Mouse (Mus musculus) T-helper 1 cell (primary cell): ENCODE data around the gene Tcl1b1.
"Not testable (repeated sequence)": the region's sequence is repeated elsewhere in the genome, so short reads cannot be mapped to it uniquely, and the experiment has no call there.

Source experiments
- in situ Hi-C: fragments of 300-600 bp; cut with MboI, MseI; formaldehyde crosslinking; loops from one replicate; pipeline ENCODE4 v1.15.1; 2025; ENCODE audit warnings: high pct_unique_total_duplicates

Tcl1b1 gene

GRCm38 (mm10) chr12:105159390-105159789 lies at the start of gene Tcl1b1:
Gene Tcl1b1, plus strand, starts transcription at chr12:105159690.
- in situ Hi-C loops, result no loop called here

GRCm38 (mm10) chr12:105109812-105110211 lies 49.7 kb upstream of the Tcl1b1 start:
- in situ Hi-C loops, result no loop called here

GRCm38 (mm10) chr12:105112321-105112988 lies 47.0 kb upstream of the Tcl1b1 start:
- in situ Hi-C loops, result no loop called here

- in situ Hi-C loops, result no loop called here
Measured at GRCm38 (mm10) chr12:105116648-105117047, 42.8 kb upstream of the Tcl1b1 start.

GRCm38 (mm10) chr12:105125362-105125761 lies 34.1 kb upstream of the Tcl1b1 start:
- in situ Hi-C loops, result no loop called here

- in situ Hi-C loops, result no loop called here
Measured at GRCm38 (mm10) chr12:105126516-105126915, 33.0 kb upstream of the Tcl1b1 start.

- in situ Hi-C loops, result no loop called here
Measured at GRCm38 (mm10) chr12:105127607-105128006, 31.9 kb upstream of the Tcl1b1 start.

GRCm38 (mm10) chr12:105129494-105130205 lies 29.8 kb upstream of the Tcl1b1 start:
- in situ Hi-C loops, result not testable (repeated sequence)

GRCm38 (mm10) chr12:105134167-105134566 lies 25.3 kb upstream of the Tcl1b1 start:
- in situ Hi-C loops, result not testable (repeated sequence)

GRCm38 (mm10) chr12:105134826-105135225 lies 24.7 kb upstream of the Tcl1b1 start:
- in situ Hi-C loops, result not testable (repeated sequence)

GRCm38 (mm10) chr12:105137729-105138128 lies 21.8 kb upstream of the Tcl1b1 start:
- in situ Hi-C loops, result not testable (repeated sequence)

GRCm38 (mm10) chr12:105143096-105143495 lies 16.4 kb upstream of the Tcl1b1 start:
- in situ Hi-C loops, result no loop called here

GRCm38 (mm10) chr12:105144928-105145327 lies 14.6 kb upstream of the Tcl1b1 start:
- in situ Hi-C loops, result not testable (repeated sequence)

GRCm38 (mm10) chr12:105145714-105146113 lies 13.8 kb upstream of the Tcl1b1 start, which contains the start of gene Tcl1b2:
Gene Tcl1b2, plus strand, starts transcription at chr12:105146014.
- in situ Hi-C loops, result no loop called here

GRCm38 (mm10) chr12:105155286-105155685 lies 4.2 kb upstream of the Tcl1b1 start:
- in situ Hi-C loops, result not testable (repeated sequence)

- in situ Hi-C loops, result no loop called here
Measured at GRCm38 (mm10) chr12:105158842-105159241, 648 bp upstream of the Tcl1b1 start.

- in situ Hi-C loops, result no loop called here
Measured at GRCm38 (mm10) chr12:105166734-105167133, 7.2 kb downstream of the Tcl1b1 start.

- in situ Hi-C loops, result loop anchor here (10.0 kb wide), 1 partner anchor 119 kb away; no protein-coding TSS in a partner anchor
Measured at GRCm38 (mm10) chr12:105173366-105173765, 13.9 kb downstream of the Tcl1b1 start.

GRCm38 (mm10) chr12:105174318-105174717 lies 14.8 kb downstream of the Tcl1b1 start:
- in situ Hi-C loops, result loop anchor here (10.0 kb wide), 1 partner anchor 120 kb away; no protein-coding TSS in a partner anchor

- in situ Hi-C loops, result loop anchor here (10.0 kb wide), 1 partner anchor 121 kb away; no protein-coding TSS in a partner anchor
Measured at GRCm38 (mm10) chr12:105176044-105176443, 16.6 kb downstream of the Tcl1b1 start, which contains the start of gene Tcl1b5. Gene Tcl1b5, plus strand, starts transcription at chr12:105176344.

GRCm38 (mm10) chr12:105181040-105181644 lies 21.7 kb downstream of the Tcl1b1 start:
- in situ Hi-C loops, result not testable (repeated sequence)

- in situ Hi-C loops, result not testable (repeated sequence)
Measured at GRCm38 (mm10) chr12:105188980-105189379, 29.5 kb downstream of the Tcl1b1 start.
